Mouse (Mus musculus) hindbrain, postnatal 0 days (tissue): ENCODE measurements around the gene Vat1. TPM values are rescaled to one million over a fixed set of nuclear protein-coding genes. Genes with fewer than 3 reads are reported as not detected.
"Not testable (repeated sequence)": the region's sequence is repeated elsewhere in the genome, so short reads cannot be mapped to it uniquely, and the experiment has no call there.

Source experiments
- ATAC-seq: fragments of 200-750 bp; cut with Nextera tagmentation; 2 replicates; pipeline ENCODE4 v1.8.0; 2017; ENCODE audit warnings: mild to moderate bottlenecking, moderate TSS enrichment, moderate library complexity
- DNase-seq: peaks from one replicate; pipeline ENCODE4 v3.0.0-alpha.2; 2015; ENCODE audit warnings: low spot score
- H3K27ac ChIP-seq: fragments of 300-500 bp; sonication (generic); 2 replicates; pipeline ENCODE4 v1.5.1; 2014; ENCODE audit warnings: mild to moderate bottlenecking
- H3K27me3 ChIP-seq: fragments of 300-500 bp; sonication (generic); 2 replicates; pipeline ENCODE4 v1.6.1; 2014; ENCODE audit warnings: low read length, mixed read lengths; ENCODE audit not compliant: insufficient read depth
- H3K36me3 ChIP-seq: fragments of 300-500 bp; sonication (generic); 2 replicates; pipeline ENCODE4 v1.6.1; 2014; ENCODE audit warnings: low read length, mixed read lengths; ENCODE audit not compliant: insufficient read depth
- H3K4me1 ChIP-seq: fragments of 300-500 bp; sonication (generic); 2 replicates; pipeline ENCODE4 v1.6.1; 2014; ENCODE audit warnings: antibody characterized with exemption, low read length, mixed read lengths; ENCODE audit not compliant: insufficient read depth
- H3K4me2 ChIP-seq: fragments of 300-500 bp; sonication (generic); 2 replicates; pipeline ENCODE4 v1.6.1; 2014; ENCODE audit warnings: low read depth, mild to moderate bottlenecking, low read length, moderate library complexity, mixed read lengths
- H3K4me3 ChIP-seq: fragments of 300-500 bp; sonication (generic); 2 replicates; pipeline ENCODE4 v1.5.1; 2014; ENCODE audit warnings: low read length
- H3K9ac ChIP-seq: fragments of 300-500 bp; sonication (generic); replicated peaks from 2 replicates; pipeline ENCODE4 v1.6.1; 2014; ENCODE audit warnings: mild to moderate bottlenecking, low read length, moderate library complexity, mixed read lengths
- H3K9me3 ChIP-seq: fragments of 300-500 bp; sonication (generic); 2 replicates; pipeline ENCODE4 v1.6.1; 2016; ENCODE audit warnings: low read length, mixed read lengths
- CTCF ChIP-seq: IDR thresholded peaks from 2 replicates; pipeline ENCODE4 v1.5.1; 2016; ENCODE audit warnings: antibody characterized with exemption, control low read depth, low read depth
- WGBS: fragments of 180-500 bp; shearing (Covaris S2); extraction: QIAGEN DNeasy Blood & Tissue Kit; methylation state at CpG from one replicate; pipeline ENCODE4 v1.1.7; 2014; 5-methylcytosine and 5-hydroxymethylcytosine counted together
- polyA plus RNA-seq: library from polyadenylated mRNA; unstranded; fragments of >200 nt; fragmentation: Nextera tagmentation; extraction: Ambion mirVana; gene quantifications from 2 replicates; pipeline ENCODE4 v1.2.1, GENCODE M21; 2015
- total RNA-seq: library from RNA; depleted of rRNA; stranded (reverse); fragments of >200 nt; gene quantifications from 2 replicates; pipeline ENCODE4 v1.2.3, GENCODE M21; 2014

Vat1 gene
- total and polyA plus RNA-seq, 2 experiments from 2014 or later = 114 to 290 TPM

DNA sequence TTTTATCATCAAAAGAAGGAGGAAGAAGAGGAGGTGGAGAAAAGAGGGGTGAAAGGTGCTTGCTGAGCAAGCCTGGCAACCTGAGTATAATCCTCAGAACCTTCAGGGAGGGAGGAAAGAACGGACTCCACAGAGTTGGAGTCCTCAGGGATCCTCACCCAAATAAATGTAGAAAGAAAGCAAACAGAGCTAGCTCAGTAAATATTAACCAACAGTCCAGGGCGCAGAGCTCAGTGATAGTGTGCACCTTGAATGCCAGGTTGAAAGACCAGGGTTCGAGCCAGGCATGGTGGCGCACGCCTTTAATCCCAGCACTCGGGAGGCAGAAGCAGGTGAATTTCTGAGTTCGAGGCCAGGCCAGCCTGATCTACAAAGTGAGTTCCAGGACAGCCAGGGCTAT lies 10.4 kb downstream of the Vat1 start:
- no peak overlapping the region for H3K4me3 ChIP-seq
- peaks cover 36% of the 10 kb centered on the region for H3K36me3 ChIP-seq
- H3K9ac ChIP-seq = no peak overlapping the region
- no peak for DNase-seq
- TF ChIP-seq CTCF = no peak
- H3K27ac ChIP-seq = no peak overlapping the region
- H3K4me2 ChIP-seq = no peak overlapping the region
- H3K4me1 ChIP-seq = 0 out of 2 replicates have a peak, but pooled peaks cover 4% of the 10 kb centered on the region
- WGBS = 91% methylated on average over 7 of the region's 7 CpGs
- no peak for ATAC-seq
- H3K9me3 ChIP-seq = no peaks in the 10 kb centered on the region
- no peaks in the 10 kb centered on the region for H3K27me3 ChIP-seq

DNA sequence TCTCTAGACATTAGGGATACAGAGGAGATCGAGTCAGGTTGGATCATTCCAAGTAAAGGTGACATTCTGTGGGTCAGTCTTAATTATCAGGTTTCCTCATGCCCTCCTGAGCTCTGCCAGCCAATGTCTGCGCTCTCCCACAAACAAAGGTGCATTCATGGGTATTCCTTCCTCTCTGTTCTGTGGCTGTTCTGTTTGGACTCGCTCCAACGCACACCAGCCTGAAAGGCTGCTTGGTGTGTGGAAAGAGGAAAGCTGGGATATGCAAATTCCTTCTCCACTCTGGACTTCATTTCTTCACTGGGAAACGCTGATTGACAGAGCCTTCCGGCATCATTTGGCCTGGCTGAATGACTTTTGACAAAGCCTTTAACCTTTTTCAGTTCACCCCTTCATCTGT lies 11.3 kb downstream of the Vat1 start:
- Histone ChIP-seq H3K9ac (no peak overlapping the region), H3K27me3 (no peaks in the 10 kb centered on the region), H3K9me3 (no peaks in the 10 kb centered on the region), H3K27ac (peak overlapping the region; percentile 51), H3K4me3 (no peak overlapping the region), H3K36me3 (peaks cover 28% of the 10 kb centered on the region), H3K4me1 (0 out of 2 replicates have a peak, but pooled peaks cover 4% of the 10 kb centered on the region), H3K4me2 (no peak overlapping the region)
- ATAC-seq (peak; percentile 65), DNase-seq (peak; percentile 64)
- no peak for TF ChIP-seq CTCF
- 18% methylated on average over 6 of the region's 6 CpGs for WGBS

DNA sequence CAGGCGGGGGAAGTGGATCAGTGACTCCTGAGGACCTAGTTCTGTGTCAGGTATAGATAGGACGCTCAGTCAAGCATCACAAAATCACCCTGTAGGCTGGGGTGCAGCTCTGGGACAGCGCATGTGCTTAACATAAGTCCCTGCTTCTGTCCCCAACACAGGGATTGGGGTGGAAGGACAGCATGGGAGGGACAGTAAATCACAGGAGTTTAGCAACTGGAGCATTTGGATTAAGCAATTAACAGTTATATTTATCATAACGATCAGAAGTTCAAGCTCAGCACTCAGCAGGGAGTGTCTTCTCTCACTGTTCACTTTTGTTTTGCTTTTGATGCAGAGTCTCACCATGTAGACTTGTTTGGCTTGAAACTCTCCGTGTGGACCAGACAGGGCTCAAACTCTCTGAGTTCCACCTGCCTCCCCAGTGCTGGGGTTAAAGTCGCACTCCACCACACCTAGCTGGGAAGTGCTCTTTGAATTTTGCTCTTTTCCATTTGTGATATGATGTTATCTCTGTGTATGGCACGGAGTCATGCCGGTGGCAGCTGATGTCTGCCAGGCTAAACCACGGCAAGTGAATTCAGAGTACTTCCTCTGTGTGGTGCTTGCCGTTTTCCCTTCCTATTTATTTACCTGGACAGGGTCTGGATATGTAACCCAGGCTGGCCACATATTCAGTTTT lies 13.8 kb downstream of the Vat1 start:
- H3K27ac ChIP-seq = no peak overlapping the region
- WGBS = 74% methylated on average over 10 of the region's 10 CpGs
- ATAC-seq = no peak

DNA sequence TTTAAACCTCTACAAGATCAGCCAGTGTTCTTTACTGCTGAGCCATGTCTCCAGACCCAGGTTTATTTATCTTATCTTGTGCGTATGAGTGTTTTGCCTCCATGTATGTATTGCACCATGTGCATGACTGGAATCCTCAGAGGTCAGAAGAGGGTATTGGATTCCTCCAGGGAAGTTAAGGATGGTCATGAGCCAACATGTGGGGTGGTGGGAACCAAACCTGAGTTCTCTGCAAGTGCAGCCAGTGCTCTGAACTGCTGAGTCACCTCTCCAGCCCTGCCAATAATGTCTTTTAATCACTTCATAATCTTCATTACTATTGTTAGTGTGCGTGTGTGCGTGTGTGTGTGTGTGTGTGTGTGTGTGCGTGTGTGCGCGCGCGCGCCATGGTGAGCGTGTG lies 14.5 kb downstream of the Vat1 start:
- H3K9me3 ChIP-seq = no peaks in the 10 kb centered on the region
- ATAC-seq = no peak
- 0 out of 2 replicates have a peak, but pooled peaks cover 4% of the 10 kb centered on the region for H3K4me1 ChIP-seq
- TF ChIP-seq CTCF = no peak
- no peak overlapping the region for H3K9ac ChIP-seq
- H3K4me3 ChIP-seq = no peak overlapping the region
- WGBS = 94% methylated on average over 10 of the region's 10 CpGs
- H3K4me2 ChIP-seq = no peak overlapping the region
- H3K27me3 ChIP-seq = no peaks in the 10 kb centered on the region
- H3K36me3 ChIP-seq = no peaks in the 10 kb centered on the region
- DNase-seq = no peak
- H3K27ac ChIP-seq = no peak overlapping the region

More for the DNA sequence above, 13.8 kb downstream of the Vat1 start:
- Histone ChIP-seq H3K36me3 (0 out of 2 replicates have a peak, but pooled peaks cover 5% of the 10 kb centered on the region), H3K4me3 (no peak overlapping the region), H3K9me3 (no peaks in the 10 kb centered on the region), H3K4me1 (0 out of 2 replicates have a peak, but pooled peaks cover 4% of the 10 kb centered on the region), H3K27me3 (no peaks in the 10 kb centered on the region), H3K9ac (no peak overlapping the region), H3K4me2 (no peak overlapping the region)
- DNase-seq = no peak
- no peak for TF ChIP-seq CTCF

DNA sequence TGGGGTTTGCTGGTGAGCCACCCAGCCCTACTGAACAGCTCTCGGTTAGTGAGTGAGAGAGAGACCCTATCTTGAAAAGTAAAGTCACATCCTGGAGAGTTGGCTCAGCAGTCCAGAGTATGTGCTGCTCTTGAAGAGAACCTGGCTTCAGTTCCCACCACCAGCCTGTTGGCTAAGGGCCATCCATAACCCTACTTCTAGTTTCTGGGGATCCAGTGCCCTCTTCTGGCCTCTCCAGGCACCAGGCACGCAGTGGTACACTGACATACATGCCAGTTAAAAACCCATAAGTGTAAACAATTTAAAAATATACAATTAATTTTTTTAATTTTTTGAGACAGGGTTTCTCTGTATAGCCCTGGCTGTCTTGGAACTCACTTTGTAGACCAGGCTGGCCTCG lies 15.6 kb downstream of the Vat1 start:
- Histone ChIP-seq H3K4me1 (0 out of 2 replicates have a peak, but pooled peaks cover 4% of the 10 kb centered on the region), H3K4me2 (no peak overlapping the region), H3K9ac (no peak overlapping the region), H3K4me3 (no peak overlapping the region), H3K27ac (no peak overlapping the region), H3K27me3 (no peaks in the 10 kb centered on the region), H3K9me3 (no peaks in the 10 kb centered on the region), H3K36me3 (no peaks in the 10 kb centered on the region)
- DNase-seq (no peak), ATAC-seq (no peak)
- peak; percentile 22 for TF ChIP-seq CTCF
- 79% methylated on average over 3 of the region's 3 CpGs for WGBS

DNA sequence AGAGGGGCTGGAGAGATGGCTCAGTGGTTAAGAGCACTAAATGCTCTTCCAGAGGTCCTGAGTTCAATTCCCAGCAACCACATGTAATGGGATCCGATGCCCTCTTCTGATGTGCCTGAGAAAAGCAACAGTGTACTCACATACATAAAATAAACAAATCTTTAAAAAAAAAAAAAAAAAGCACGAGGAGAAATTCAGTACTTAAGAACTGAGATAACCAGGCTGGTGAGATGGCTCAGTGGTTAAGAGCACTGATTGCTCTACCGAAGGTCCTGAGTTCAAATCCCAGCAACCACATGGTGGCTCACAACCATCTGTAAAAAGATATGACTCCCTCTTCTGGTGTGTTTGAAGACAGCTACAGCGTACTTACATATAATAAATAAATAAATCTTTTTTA lies 16.4 kb downstream of the Vat1 start:
- H3K4me1 ChIP-seq, H3K9ac ChIP-seq, DNase-seq, H3K4me2 ChIP-seq, H3K27ac ChIP-seq, H3K36me3 ChIP-seq, H3K9me3 ChIP-seq, H3K27me3 ChIP-seq, H3K4me3 ChIP-seq, ATAC-seq: not testable (repeated sequence)
- WGBS = 90% methylated on average over 4 of the region's 4 CpGs

DNA sequence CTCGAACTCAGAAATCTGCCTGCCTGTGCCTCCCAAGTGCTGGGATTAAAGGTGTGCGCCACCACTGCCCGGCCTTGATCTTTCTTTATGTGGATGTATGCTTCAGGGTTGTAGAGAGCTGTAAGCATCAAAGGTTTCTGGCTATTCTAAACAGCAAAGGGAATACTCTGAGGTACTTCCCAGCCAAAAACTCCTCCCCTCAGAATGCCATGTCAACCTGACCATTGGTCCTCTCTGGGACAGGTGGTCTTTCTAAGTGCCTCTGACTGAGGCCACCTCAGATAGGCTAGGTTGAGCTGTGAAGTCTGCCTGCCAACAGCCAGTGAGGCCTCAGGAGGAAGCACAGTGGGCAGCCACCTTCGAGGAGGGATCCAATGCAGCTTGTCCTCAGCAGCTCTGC lies 17.1 kb downstream of the Vat1 start:
- Histone ChIP-seq H3K9ac (no peak overlapping the region), H3K4me1 (no peaks in the 10 kb centered on the region), H3K4me2 (peak overlapping the region; percentile 35), H3K27ac (no peak overlapping the region), H3K36me3 (peaks cover 13% of the 10 kb centered on the region), H3K9me3 (no peaks in the 10 kb centered on the region), H3K27me3 (no peaks in the 10 kb centered on the region), H3K4me3 (0 out of 2 replicates have a peak overlapping the region, but pooled peaks have one; percentile 18)
- no peak for DNase-seq
- 87% methylated on average over 4 of the region's 4 CpGs for WGBS
- no peak for TF ChIP-seq CTCF
- ATAC-seq = no peak
